In genomic region chr3:137395588-137395987, GRCm38 (mm10) we compare ENCODE assay signal across 33 mouse cellular contexts. TPM values are rescaled to one million over a fixed set of nuclear protein-coding genes. Genes with fewer than 3 reads are reported as not detected.
DNase-seq lines count a peak whose midpoint lies in the region; ATAC-seq and TF ChIP-seq lines count a peak whose summit lies in the region.
"Had no signal": no experiment of that assay in that cellular context is flagged by ENCODE, and none has a peak within 500 bp of the region (broad histone marks: within the 10 kb centered on the region; RNA-seq: fewer than 3 reads in every experiment).

No protein-coding gene starts in this region.

- no peaks in the 10 kb centered on the region for H3K4me1 ChIP-seq in forebrain, postnatal 0 days (ENCODE audit: insufficient read depth)
- H3K4me1 ChIP-seq in forebrain, embryonic 16.5 days (replicated peaks; ENCODE audit: control insufficient read depth, insufficient read depth, low read length) = no peaks in the 10 kb centered on the region
- H3K4me1 ChIP-seq in kidney, adult 2 months (ENCODE audit: control insufficient read depth, insufficient read depth, low read length) = no peaks in the 10 kb centered on the region; the same call in 1 of the 2 replicates
- H3K4me1 ChIP-seq: heart, embryonic 12.5 days; hindbrain, embryonic 12.5 days; intestine, embryonic 15.5 days; midbrain, embryonic 10.5 days; midbrain, embryonic 15.5 days; neural tube, embryonic 15.5 days had no signal

- peak; percentile 55; the same call in 1 of the 2 replicates for ATAC-seq in forebrain, postnatal 0 days
- no peak for ATAC-seq in forebrain, embryonic 16.5 days
- ATAC-seq: activated CD4-positive, CD25-positive, alpha-beta regulatory T cell, adult 4 months; hindbrain, postnatal 0 days; intestine, embryonic 15.5 days; midbrain, embryonic 15.5 days had no signal

- DNase-seq in forebrain, postnatal 0 days = peak; percentile 43
- peak; percentile 8 for DNase-seq in kidney, adult 2 months
- DNase-seq in kidney, postnatal 36 days = no peak
- DNase-seq in layer of hippocampus, adult 2 months (ENCODE audit: low spot score in 2 of 2) = peak in 1 of 2 experiments; percentile 14
- DNase-seq in layer of hippocampus, postnatal 14 days (ENCODE audit: low spot score in 2 of 2) = no peak
- DNase-seq in right cerebral cortex, postnatal 10 days (ENCODE audit: low spot score in 2 of 2) = peak; percentile 30 to 32
- DNase-seq in right cerebral cortex, postnatal 14 days = no peak
- DNase-seq: adrenal gland, adult 2 months; cerebellum, adult 11-12 months; cerebellum, postnatal 10 days; gastrocnemius, postnatal 25 days; heart, adult 18-20 months; heart, postnatal 14 days; layer of hippocampus, postnatal 36 days; liver; lung, embryonic 14.5 days; thymus, adult 18-20 months; thymus, postnatal 25 days had no signal

- H3K9me3 ChIP-seq in forebrain, postnatal 0 days (ENCODE audit: low read length) = no peaks in the 10 kb centered on the region
- H3K9me3 ChIP-seq in forebrain, embryonic 16.5 days (ENCODE audit: control insufficient read depth, low read length) = no peaks in the 10 kb centered on the region
- H3K9me3 ChIP-seq: heart, embryonic 12.5 days; hindbrain, embryonic 12.5 days; intestine, embryonic 15.5 days; midbrain, embryonic 10.5 days; midbrain, embryonic 15.5 days; neural tube, embryonic 15.5 days had no signal

- H3K9ac ChIP-seq in forebrain, postnatal 0 days = no peak overlapping the region
- no peak overlapping the region for H3K9ac ChIP-seq in forebrain, embryonic 16.5 days (replicated peaks; ENCODE audit: low read depth, low read length)
- H3K9ac ChIP-seq: heart, embryonic 12.5 days; hindbrain, embryonic 12.5 days; intestine, embryonic 15.5 days; liver, embryonic 14.5 days; lung, embryonic 14.5 days; midbrain, embryonic 15.5 days; neural tube, embryonic 15.5 days had no signal

- no peak overlapping the region for H3K27ac ChIP-seq in forebrain, postnatal 0 days (ENCODE audit: low read depth, low read length)
- no peak overlapping the region for H3K27ac ChIP-seq in forebrain, embryonic 16.5 days (ENCODE audit: low read length)
- no peak overlapping the region for H3K27ac ChIP-seq in kidney, adult 2 months (ENCODE audit: insufficient read depth, low read depth, low read length)
- peak overlapping the region; percentile 79 for H3K27ac ChIP-seq in layer of hippocampus, adult 2 months
- H3K27ac ChIP-seq: hindbrain, embryonic 12.5 days; hindbrain, postnatal 0 days; intestine, embryonic 15.5 days; liver, embryonic 14.5 days; midbrain, embryonic 10.5 days; midbrain, embryonic 15.5 days; neural tube, embryonic 15.5 days; stomach, postnatal 0 days had no signal

- H3K27me3 ChIP-seq in forebrain, postnatal 0 days (ENCODE audit: insufficient read depth, low read length) = no peaks in the 10 kb centered on the region
- H3K27me3 ChIP-seq in forebrain, embryonic 16.5 days (replicated peaks; ENCODE audit: control insufficient read depth, insufficient read depth, low read length) = no peaks in the 10 kb centered on the region
- no peaks in the 10 kb centered on the region for H3K27me3 ChIP-seq in kidney, adult 2 months (replicated peaks; ENCODE audit: control insufficient read depth, insufficient read depth, low read length)
- H3K27me3 ChIP-seq: CH12.LX; heart, embryonic 12.5 days; hindbrain, embryonic 12.5 days; intestine, embryonic 15.5 days; midbrain, embryonic 15.5 days; neural tube, embryonic 15.5 days had no signal

- no peak overlapping the region for H3K4me3 ChIP-seq in forebrain, postnatal 0 days (ENCODE audit: low read depth, low read length)
- H3K4me3 ChIP-seq in forebrain, embryonic 16.5 days (replicated peaks; ENCODE audit: low read length) = no peak overlapping the region
- H3K4me3 ChIP-seq in kidney, adult 2 months (ENCODE audit: insufficient read depth, low read depth, low read length) = no peak overlapping the region
- no peak overlapping the region for H3K4me3 ChIP-seq in layer of hippocampus, adult 2 months
- H3K4me3 ChIP-seq: erythroblast, embryonic 14.5 days; heart, embryonic 12.5 days; hindbrain, embryonic 12.5 days; intestine, embryonic 15.5 days; midbrain, embryonic 10.5 days; midbrain, embryonic 15.5 days; neural tube, embryonic 15.5 days had no signal

- WGBS in forebrain, postnatal 0 days = 56% methylated on average over 11 of the region's 11 CpGs
- WGBS in forebrain, embryonic 16.5 days = 66% methylated on average over 11 of the region's 11 CpGs
- WGBS in kidney, adult 2 months = 61% methylated on average over 11 of the region's 11 CpGs

- no peak for TF ChIP-seq POLR2A in kidney, adult 2 months (IDR thresholded peaks at IDR 0.05; ENCODE audit: low read depth, low read length)

- H3K36me3 ChIP-seq in forebrain, postnatal 0 days (ENCODE audit: insufficient read depth) = no peaks in the 10 kb centered on the region
- no peaks in the 10 kb centered on the region for H3K36me3 ChIP-seq in forebrain, embryonic 16.5 days (ENCODE audit: control insufficient read depth, insufficient read depth)
- no peaks in the 10 kb centered on the region for H3K36me3 ChIP-seq in kidney, adult 2 months (ENCODE audit: control insufficient read depth, insufficient read depth, low read length)
- H3K36me3 ChIP-seq: hindbrain, embryonic 12.5 days; intestine, embryonic 15.5 days; midbrain, embryonic 10.5 days; midbrain, embryonic 15.5 days; neural tube, embryonic 15.5 days had no signal

- H3K4me2 ChIP-seq in forebrain, postnatal 0 days (ENCODE audit: low read depth) = no peak overlapping the region
- no peak overlapping the region for H3K4me2 ChIP-seq in forebrain, embryonic 16.5 days (ENCODE audit: low read length)
- H3K4me2 ChIP-seq: heart, embryonic 12.5 days; hindbrain, embryonic 12.5 days; intestine, embryonic 15.5 days; lung, embryonic 14.5 days; midbrain, embryonic 15.5 days; neural tube, embryonic 15.5 days had no signal

- no peak for TF ChIP-seq CTCF in forebrain, postnatal 0 days (IDR thresholded peaks at IDR 0.05; ENCODE audit: low read depth)
- TF ChIP-seq CTCF in kidney, adult 2 months (conservative IDR thresholded peaks at IDR 0.05; ENCODE audit: insufficient read depth, insufficient read length, low read depth, low read length) = no peak
- no peak for TF ChIP-seq CTCF in layer of hippocampus, adult 2 months (conservative IDR thresholded peaks at IDR 0.05)

RNA-seq across cellular contexts. Expression of gene Emcn, which starts 54.7 kb away (rescaled TPM):
- total RNA-seq in forebrain, postnatal 0 days (2014; rRNA removed) = 6.2 and 9.4 TPM in 2 replicates
- 7.2 and 9.1 TPM in 2 replicates for polyA plus RNA-seq in forebrain, postnatal 0 days (2015; fragmentation: Nextera tagmentation; extraction: Ambion mirVana)
- 9.5 and 11.8 TPM in 2 replicates for polyA plus RNA-seq in forebrain, embryonic 16.5 days (2015; fragmentation: Nextera tagmentation; extraction: Ambion mirVana)
- 101 and 121 TPM in 2 replicates for polyA plus RNA-seq in kidney, adult 2 months (2012; rRNA removed)
- 1 to 10 TPM; 5.9 to 6.1 TPM for total RNA-seq in layer of hippocampus, adult 2 months (2021)
- total RNA-seq in layer of hippocampus, postnatal 14 days (2021) = 1 to 10 TPM; 5.8 to 8.3 TPM
- total RNA-seq: CH12.LX, ES-E14 had no signal
- polyA plus RNA-seq: C2C12; erythroblast, embryonic 14.5 days had no signal

Comparison
In these comparisons a context has a peak if more than half of its experiments do, and no peak if none do; other contexts are left out.
1. DNase-seq: peak in forebrain, postnatal 0 days (single experiment), kidney, adult 2 months (single experiment) and right cerebral cortex, postnatal 10 days (2 of 2); none in kidney, postnatal 36 days (0 of 2), layer of hippocampus, postnatal 14 days (0 of 2) and right cerebral cortex, postnatal 14 days (single experiment).